Mouse (Mus musculus): ENCODE measurements around the gene Alg9. TPM values are rescaled to one million over a fixed set of nuclear protein-coding genes. Genes with fewer than 3 reads are reported as not detected.

The Alg9 gene
- polyA plus RNA-seq, 1 experiment = 23.0 TPM

GRCm38 (mm10) chr9:50767531-50768106, 7.2 kb upstream of the Alg9 start:
- Histone ChIP-seq H3ac (ENCODE audit: control insufficient read depth, insufficient read length, low read depth) (peak overlapping the region; percentile 74), H3K79me2 (ENCODE audit: control insufficient read depth, insufficient read depth) (no peaks in the 10 kb centered on the region), H3K36me3 (ENCODE audit: control insufficient read depth, insufficient read depth) (no peaks in the 10 kb centered on the region), H3K79me3 (ENCODE audit: low read depth) (no peaks in the 10 kb centered on the region), H3K27me3 (ENCODE audit: control insufficient read depth, insufficient read depth, insufficient read length) (no peaks in the 10 kb centered on the region), H3K4me3 (ENCODE audit: insufficient read depth, poor library complexity, severe bottlenecking) (peak overlapping the region; percentile 49)
- TF ChIP-seq MYOD1 (IDR thresholded peaks at IDR 0.05; ENCODE audit: control insufficient read depth, insufficient read length, low read depth) (no peak), MAX (IDR thresholded peaks at IDR 0.05) (no peak), CTCF (IDR thresholded peaks at IDR 0.05; ENCODE audit: control insufficient read depth, insufficient read depth, insufficient read length) (no peak), CEBPB (IDR thresholded peaks at IDR 0.05; ENCODE audit: low read depth) (no peak), MYOG (IDR thresholded peaks at IDR 0.05; ENCODE audit: control insufficient read depth, extremely low read depth, insufficient read length) (no peak), USF1 (IDR thresholded peaks at IDR 0.05; ENCODE audit: low read depth) (no peak), FOSL1 (IDR thresholded peaks at IDR 0.05; ENCODE audit: insufficient read depth, low read length, poor library complexity, severe bottlenecking) (no peak)

DNA sequence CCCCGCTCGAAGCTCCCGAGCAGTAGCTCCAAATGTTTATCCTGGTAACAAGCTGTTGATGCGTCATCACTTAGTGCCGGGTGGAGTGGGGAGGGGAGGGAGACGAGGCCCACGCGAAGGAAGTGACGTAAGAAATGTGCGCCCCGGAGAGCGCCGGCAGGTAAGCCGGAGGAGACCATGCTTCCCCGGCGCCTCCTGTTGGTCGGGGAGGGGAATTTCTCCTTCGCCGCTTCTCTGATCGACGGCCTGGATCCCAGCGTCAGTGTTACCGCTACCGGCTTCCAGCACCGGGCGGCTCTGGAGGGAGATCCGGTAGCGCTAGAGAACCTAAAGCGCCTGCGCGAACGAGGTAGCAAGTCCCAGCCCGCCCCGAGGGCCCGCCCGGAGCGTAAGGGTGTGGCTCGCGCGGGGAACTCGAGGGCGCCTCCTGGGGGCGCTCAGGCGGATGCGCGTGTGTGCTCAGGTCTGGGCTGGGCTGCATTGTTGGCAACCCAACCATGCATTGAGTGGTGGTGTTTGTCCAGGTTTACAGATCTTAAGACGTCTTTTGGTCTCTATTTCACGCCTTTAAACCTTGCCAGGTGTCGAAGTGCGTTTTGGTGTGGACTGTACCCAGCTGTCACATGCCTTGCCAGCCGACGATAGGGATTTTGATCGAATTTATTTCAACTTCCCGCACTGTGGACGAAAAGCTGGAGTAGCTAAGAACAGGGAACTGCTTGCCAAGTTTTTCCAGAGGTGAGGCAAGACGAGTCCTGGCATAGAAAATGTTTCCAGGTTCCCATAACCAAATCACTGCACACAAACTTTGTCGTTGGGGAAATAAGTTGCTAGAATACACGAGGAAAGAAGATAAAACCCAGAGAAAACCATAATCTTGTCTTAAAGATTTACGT, 6.5 kb upstream of the Alg9 start, which contains the start of gene Fdxacb1:
Gene Fdxacb1, plus strand, starts transcription at position 130 of the 896 bp plus-strand sequence.
- no peaks in the 10 kb centered on the region for H3K36me3 ChIP-seq (ENCODE audit: control insufficient read depth, insufficient read depth)
- H3K79me3 ChIP-seq (ENCODE audit: low read depth) = no peaks in the 10 kb centered on the region
- H3K4me3 ChIP-seq (ENCODE audit: insufficient read depth, poor library complexity, severe bottlenecking) = peak within 1 kb of the TSS; percentile 49
- no peaks in the 10 kb centered on the region for H3K79me2 ChIP-seq (ENCODE audit: control insufficient read depth, insufficient read depth)
- no peak for TF ChIP-seq FOSL1 (IDR thresholded peaks at IDR 0.05; ENCODE audit: insufficient read depth, low read length, poor library complexity, severe bottlenecking)
- no peak for TF ChIP-seq MYOG (IDR thresholded peaks at IDR 0.05; ENCODE audit: control insufficient read depth, extremely low read depth, insufficient read length)
- TF ChIP-seq CTCF (IDR thresholded peaks at IDR 0.05; ENCODE audit: control insufficient read depth, insufficient read depth, insufficient read length) = peak; percentile 82
- no peak for TF ChIP-seq CEBPB (IDR thresholded peaks at IDR 0.05; ENCODE audit: low read depth)
- no peak for TF ChIP-seq MAX (IDR thresholded peaks at IDR 0.05)
- no peak for TF ChIP-seq MYOD1 (IDR thresholded peaks at IDR 0.05; ENCODE audit: control insufficient read depth, insufficient read length, low read depth)
- TF ChIP-seq USF1 (IDR thresholded peaks at IDR 0.05; ENCODE audit: low read depth) = no peak
- H3ac ChIP-seq (ENCODE audit: control insufficient read depth, insufficient read length, low read depth) = peak within 1 kb of the TSS; percentile 74
- H3K27me3 ChIP-seq (ENCODE audit: control insufficient read depth, insufficient read depth, insufficient read length) = no peaks in the 10 kb centered on the region

- Histone ChIP-seq H3K27me3 (ENCODE audit: control insufficient read depth, insufficient read depth, insufficient read length) (no peaks in the 10 kb centered on the region), H3K79me2 (ENCODE audit: control insufficient read depth, insufficient read depth) (no peaks in the 10 kb centered on the region), H3K36me3 (ENCODE audit: control insufficient read depth, insufficient read depth) (no peaks in the 10 kb centered on the region), H3ac (ENCODE audit: control insufficient read depth, insufficient read length, low read depth) (no peak overlapping the region), H3K79me3 (ENCODE audit: low read depth) (no peaks in the 10 kb centered on the region), H3K4me3 (ENCODE audit: insufficient read depth, poor library complexity, severe bottlenecking) (no peak overlapping the region)
- TF ChIP-seq FOSL1 (IDR thresholded peaks at IDR 0.05; ENCODE audit: insufficient read depth, low read length, poor library complexity, severe bottlenecking) = no peak
- TF ChIP-seq MAX (IDR thresholded peaks at IDR 0.05) = no peak
- TF ChIP-seq CEBPB (IDR thresholded peaks at IDR 0.05; ENCODE audit: low read depth) = no peak
- no peak for TF ChIP-seq USF1 (IDR thresholded peaks at IDR 0.05; ENCODE audit: low read depth)
- TF ChIP-seq MYOG (IDR thresholded peaks at IDR 0.05; ENCODE audit: control insufficient read depth, extremely low read depth, insufficient read length) = no peak
- no peak for TF ChIP-seq CTCF (IDR thresholded peaks at IDR 0.05; ENCODE audit: control insufficient read depth, insufficient read depth, insufficient read length)
- TF ChIP-seq MYOD1 (IDR thresholded peaks at IDR 0.05; ENCODE audit: control insufficient read depth, insufficient read length, low read depth) = no peak
Measured at GRCm38 (mm10) chr9:50770011-50770410, 4.8 kb upstream of the Alg9 start.

DNA sequence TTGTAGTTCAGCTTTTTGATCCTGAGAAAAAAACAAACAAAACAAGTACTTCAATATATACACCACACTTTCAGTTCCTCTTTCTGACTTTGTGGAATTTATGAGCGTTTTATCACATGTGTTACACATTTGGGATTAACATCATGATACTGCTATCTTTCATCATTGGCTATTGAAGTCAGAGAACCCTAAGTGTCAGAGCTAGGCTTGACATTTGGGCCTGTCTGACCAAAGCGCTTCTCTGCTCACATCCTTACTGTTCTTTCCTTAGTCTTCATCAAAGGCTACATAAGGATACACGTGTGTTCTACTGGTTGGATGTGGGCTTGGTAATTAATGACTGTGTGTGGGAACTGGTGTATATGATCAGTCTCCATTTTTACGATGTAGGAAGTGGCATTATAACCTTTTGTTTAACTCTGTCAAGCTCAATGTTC, 775 bp upstream of the Alg9 start:
- Histone ChIP-seq H3K79me3 (ENCODE audit: low read depth) (no peaks in the 10 kb centered on the region), H3K36me3 (ENCODE audit: control insufficient read depth, insufficient read depth) (peaks cover 10% of the 10 kb centered on the region), H3K27me3 (ENCODE audit: control insufficient read depth, insufficient read depth, insufficient read length) (no peaks in the 10 kb centered on the region), H3K79me2 (ENCODE audit: control insufficient read depth, insufficient read depth) (peaks cover 6% of the 10 kb centered on the region), H3ac (ENCODE audit: control insufficient read depth, insufficient read length, low read depth) (no peak overlapping the region), H3K4me3 (ENCODE audit: insufficient read depth, poor library complexity, severe bottlenecking) (no peak overlapping the region)
- TF ChIP-seq MAX (IDR thresholded peaks at IDR 0.05) (no peak), CTCF (IDR thresholded peaks at IDR 0.05; ENCODE audit: control insufficient read depth, insufficient read depth, insufficient read length) (no peak), CEBPB (IDR thresholded peaks at IDR 0.05; ENCODE audit: low read depth) (no peak), MYOG (IDR thresholded peaks at IDR 0.05; ENCODE audit: control insufficient read depth, extremely low read depth, insufficient read length) (no peak), USF1 (IDR thresholded peaks at IDR 0.05; ENCODE audit: low read depth) (no peak), MYOD1 (IDR thresholded peaks at IDR 0.05; ENCODE audit: control insufficient read depth, insufficient read length, low read depth) (no peak), FOSL1 (IDR thresholded peaks at IDR 0.05; ENCODE audit: insufficient read depth, low read length, poor library complexity, severe bottlenecking) (no peak)

DNA sequence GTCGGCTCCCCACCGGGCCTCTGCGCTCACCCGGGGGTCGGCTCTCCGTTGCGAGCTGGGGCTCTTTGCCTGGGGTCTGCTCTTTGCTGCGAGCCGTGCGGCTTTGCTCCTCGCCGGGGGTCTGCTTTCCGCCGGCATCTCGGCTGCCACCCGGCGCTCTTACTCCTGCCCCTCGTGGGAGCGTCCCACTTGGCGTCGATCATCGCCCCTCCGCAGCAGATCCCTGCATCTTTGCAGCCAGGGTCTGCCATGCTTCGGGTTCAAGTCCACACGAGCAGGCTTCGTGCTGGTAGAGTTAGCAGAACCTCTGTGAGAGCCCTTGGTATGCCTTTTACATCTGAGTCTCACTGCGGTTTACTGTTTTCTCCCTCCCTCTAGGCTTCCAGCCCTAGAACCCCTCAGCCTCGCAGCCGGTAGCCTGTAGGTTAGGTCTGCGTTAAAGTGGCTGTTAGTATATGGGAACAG, 875 bp downstream of the Alg9 start:
- TF ChIP-seq MYOD1 (IDR thresholded peaks at IDR 0.05; ENCODE audit: control insufficient read depth, insufficient read length, low read depth) (no peak), CTCF (IDR thresholded peaks at IDR 0.05; ENCODE audit: control insufficient read depth, insufficient read depth, insufficient read length) (no peak), MAX (IDR thresholded peaks at IDR 0.05) (no peak), USF1 (IDR thresholded peaks at IDR 0.05; ENCODE audit: low read depth) (no peak)
- Histone ChIP-seq H3K4me3 (ENCODE audit: insufficient read depth, poor library complexity, severe bottlenecking) (peak overlapping the region; percentile 46), H3K27me3 (ENCODE audit: control insufficient read depth, insufficient read depth, insufficient read length) (no peaks in the 10 kb centered on the region), H3K79me3 (ENCODE audit: low read depth) (no peaks in the 10 kb centered on the region), H3K36me3 (ENCODE audit: control insufficient read depth, insufficient read depth) (peaks cover 10% of the 10 kb centered on the region), H3K79me2 (ENCODE audit: control insufficient read depth, insufficient read depth) (peaks cover 6% of the 10 kb centered on the region), H3ac (ENCODE audit: control insufficient read depth, insufficient read length, low read depth) (peak overlapping the region; percentile 60)

Measured in C2C12 (cell line).